Mouse (Mus musculus): Measurements from ENCODE around the gene Rtl8b. TPM values are rescaled to one million over a fixed set of nuclear protein-coding genes. Genes with fewer than 3 reads are reported as not detected.
"Not testable (repeated sequence)": the region's sequence is repeated elsewhere in the genome, so short reads cannot be mapped to it uniquely, and the experiment has no call there.

Rtl8b gene
- total RNA-seq, 1 experiment from 2014 or later: 5.0 TPM

DNA sequence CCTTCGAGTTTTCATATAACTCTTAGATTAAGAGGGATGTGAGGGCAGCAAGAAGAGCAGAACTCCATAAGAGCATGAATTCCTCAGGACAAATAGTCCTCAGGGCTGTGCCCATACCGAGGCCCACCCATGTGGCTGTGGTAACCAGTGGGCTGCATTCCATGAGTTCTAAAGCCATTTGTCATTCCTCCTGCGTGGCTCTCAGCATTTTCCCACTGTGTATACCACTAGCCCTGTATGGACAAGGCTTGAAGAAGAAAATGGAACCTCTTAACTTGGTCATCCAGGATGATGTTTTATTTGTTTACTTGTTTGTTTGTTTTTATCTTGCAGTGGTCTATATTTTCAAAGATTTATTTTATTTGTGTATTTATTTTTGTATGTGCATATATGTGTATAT, 32.1 kb downstream of the Rtl8b start:
- ATAC-seq (replicated peaks in 1 of 2; ENCODE audit: insufficient read depth in 1 of 2, low FRiP score in 2 of 2, low TSS enrichment in 1 of 2, low read depth in 1 of 2, poor library complexity in 2 of 2, severe bottlenecking in 2 of 2): not testable (repeated sequence)

Other genes with a start within 250 kb of the Rtl8b start
- gene Etd, start 235.5 kb downstream of the Rtl8b start, total RNA-seq (2017): not detected in 2 replicates
- 1.7 and 9.7 TPM in 2 replicates for gene Rtl8c, start 62.4 kb downstream of the Rtl8b start, total RNA-seq (2017)
- not detected in 2 replicates for gene Gm14597, start 61.4 kb downstream of the Rtl8b start, total RNA-seq (2017)
- gene Rtl8a, start 26.7 kb downstream of the Rtl8b start, total RNA-seq (2017): 5.9 and 14.4 TPM in 2 replicates
- not detected in 2 replicates for gene 4930502E18Rik, start 54.4 kb upstream of the Rtl8b start, total RNA-seq (2017)
- not detected in 2 replicates for gene 1700013H16Rik, start 87.4 kb upstream of the Rtl8b start, total RNA-seq (2017)
- gene Zfp36l3, start 106.0 kb upstream of the Rtl8b start, total RNA-seq (2017): not detected in 2 replicates
- 1.4 and 3.0 TPM in 2 replicates for gene Xlr, start 127.3 kb upstream of the Rtl8b start, total RNA-seq (2017)

Measured in hematopoietic stem cell, adult 5-6 weeks (primary cell).